9 mouse cellular contexts compared by ENCODE assay signal in genomic region chr14:30923375-30924105, GRCm38 (mm10). TPM values are rescaled to one million over a fixed set of nuclear protein-coding genes. Genes with fewer than 3 reads are reported as not detected.
A peak's percentile ranks its signal among the peaks of the same experiment; 100 is the strongest.
DNase-seq lines count a peak whose midpoint lies in the region; ATAC-seq and TF ChIP-seq lines count a peak whose summit lies in the region.
"Had no signal": no experiment of that assay in that cellular context is flagged by ENCODE, and none has a peak within 500 bp of the region (broad histone marks: within the 10 kb centered on the region; RNA-seq: fewer than 3 reads in every experiment).

Gene Itih3, minus strand, starts transcription at chr14:30923760.

- H3K9ac ChIP-seq in limb, embryonic 11.5 days (ENCODE audit: low read length), result 0 out of 2 replicates have a peak within 1 kb of the TSS, but pooled peaks have one; percentile 17
- no peak within 1 kb of the TSS for H3K9ac ChIP-seq in kidney, embryonic 15.5 days
- H3K9ac ChIP-seq in intestine, postnatal 0 days (ENCODE audit: low read depth, low read length), result no peak within 1 kb of the TSS

- ATAC-seq in limb, embryonic 11.5 days (ENCODE audit: insufficient number of reproducible peaks, low FRiP score, low TSS enrichment, low read depth), result no peak
- ATAC-seq in kidney, embryonic 15.5 days (replicated peaks; ENCODE audit: low FRiP score), result no peak
- no peak for ATAC-seq in intestine, postnatal 0 days
- ATAC-seq: Patski had no signal

- no peak within 1 kb of the TSS for H3K27ac ChIP-seq in limb, embryonic 11.5 days (replicated peaks; ENCODE audit: low read depth, low read length)
- no peak within 1 kb of the TSS for H3K27ac ChIP-seq in limb, embryonic 10.5 days
- peak within 1 kb of the TSS; percentile 42 for H3K27ac ChIP-seq in cortical plate, adult 2 months (ENCODE audit: insufficient read depth, low read length)
- H3K27ac ChIP-seq in kidney, embryonic 15.5 days, result no peak within 1 kb of the TSS
- no peak within 1 kb of the TSS for H3K27ac ChIP-seq in intestine, postnatal 0 days (ENCODE audit: low read depth, low read length)
- H3K27ac ChIP-seq: kidney, postnatal 0 days had no signal

- no peaks in the 10 kb centered on the region for H3K36me3 ChIP-seq in limb, embryonic 11.5 days (ENCODE audit: control insufficient read depth, insufficient read depth, low read length)
- H3K36me3 ChIP-seq in limb, embryonic 10.5 days, result no peaks in the 10 kb centered on the region
- H3K36me3 ChIP-seq in kidney, embryonic 15.5 days, result no peaks in the 10 kb centered on the region
- H3K36me3 ChIP-seq in intestine, postnatal 0 days (ENCODE audit: control insufficient read depth, insufficient read depth), result no peaks in the 10 kb centered on the region

- H3K4me3 ChIP-seq in limb, embryonic 11.5 days (ENCODE audit: low read depth, low read length), result no peak within 1 kb of the TSS
- H3K4me3 ChIP-seq in limb, embryonic 10.5 days, result no peak within 1 kb of the TSS
- H3K4me3 ChIP-seq in cortical plate, adult 2 months (ENCODE audit: insufficient read depth, low read length), result no peak within 1 kb of the TSS
- H3K4me3 ChIP-seq in kidney, embryonic 15.5 days (replicated peaks), result no peak within 1 kb of the TSS
- H3K4me3 ChIP-seq in intestine, postnatal 0 days (ENCODE audit: low read depth, low read length), result no peak within 1 kb of the TSS

- no peaks in the 10 kb centered on the region for H3K27me3 ChIP-seq in limb, embryonic 11.5 days (ENCODE audit: control insufficient read depth, insufficient read depth, low read length)
- no peaks in the 10 kb centered on the region for H3K27me3 ChIP-seq in limb, embryonic 10.5 days (ENCODE audit: low read depth, poor library complexity, severe bottlenecking)
- H3K27me3 ChIP-seq in kidney, embryonic 15.5 days, result no peaks in the 10 kb centered on the region; the same call in 1 of the 2 replicates
- no peaks in the 10 kb centered on the region for H3K27me3 ChIP-seq in intestine, postnatal 0 days (replicated peaks; ENCODE audit: control insufficient read depth, insufficient read depth, low read length)
- H3K27me3 ChIP-seq: Patski had no signal

- H3K9me3 ChIP-seq in limb, embryonic 11.5 days (ENCODE audit: control insufficient read depth, low read length), result no peaks in the 10 kb centered on the region
- no peaks in the 10 kb centered on the region for H3K9me3 ChIP-seq in limb, embryonic 10.5 days (replicated peaks)
- H3K9me3 ChIP-seq in kidney, embryonic 15.5 days (replicated peaks), result no peaks in the 10 kb centered on the region
- no peaks in the 10 kb centered on the region for H3K9me3 ChIP-seq in intestine, postnatal 0 days (ENCODE audit: control insufficient read depth)

- no peak within 1 kb of the TSS for H3K4me2 ChIP-seq in limb, embryonic 11.5 days (ENCODE audit: low read depth, severe bottlenecking)
- no peak within 1 kb of the TSS for H3K4me2 ChIP-seq in kidney, embryonic 15.5 days
- no peak within 1 kb of the TSS for H3K4me2 ChIP-seq in intestine, postnatal 0 days (replicated peaks; ENCODE audit: low read depth)

- no peaks in the 10 kb centered on the region for H3K4me1 ChIP-seq in limb, embryonic 11.5 days (ENCODE audit: control insufficient read depth, insufficient read depth, low read length)
- no peaks in the 10 kb centered on the region for H3K4me1 ChIP-seq in limb, embryonic 10.5 days
- H3K4me1 ChIP-seq in cortical plate, adult 2 months (ENCODE audit: control insufficient read depth, insufficient read depth, low read length), result peaks cover 2% of the 10 kb centered on the region
- 0 out of 2 replicates have a peak, but pooled peaks cover 3% of the 10 kb centered on the region for H3K4me1 ChIP-seq in kidney, embryonic 15.5 days
- no peaks in the 10 kb centered on the region for H3K4me1 ChIP-seq in intestine, postnatal 0 days (replicated peaks; ENCODE audit: control insufficient read depth, insufficient read depth, low read length)

- 75% methylated on average over 6 of the region's 6 CpGs for WGBS in limb, embryonic 11.5 days
- 81% methylated on average over 6 of the region's 6 CpGs for WGBS in limb, embryonic 10.5 days
- 61% methylated on average over 6 of the region's 6 CpGs for WGBS in kidney, embryonic 15.5 days
- WGBS in intestine, postnatal 0 days, result 54% methylated on average over 6 of the region's 6 CpGs

- no peak for DNase-seq in limb, embryonic 11.5 days (ENCODE audit: low spot score)
- no peak for DNase-seq in limb, embryonic 10.5 days (ENCODE audit: low spot score)
- DNase-seq in layer of hippocampus, postnatal 25 days (ENCODE audit: extremely low spot score in 1 of 2, low spot score in 1 of 2), result peak in 1 of 2 experiments; percentile 8
- DNase-seq in right cerebral cortex, adult 2 months (ENCODE audit: low spot score in 2 of 2), result peak; percentile 9 to 39

- TF ChIP-seq CTCF in cortical plate, adult 2 months (IDR thresholded peaks at IDR 0.05; ENCODE audit: extremely low read depth, insufficient read depth, low read length), result no peak
- TF ChIP-seq CTCF in intestine, postnatal 0 days (IDR thresholded peaks at IDR 0.05; ENCODE audit: low read depth), result no peak

- TF ChIP-seq POLR2A in cortical plate, adult 2 months (IDR thresholded peaks at IDR 0.05; ENCODE audit: extremely low read depth, insufficient read depth, low read length), result no peak

RNA-seq across cellular contexts. Expression of gene Itih3, which starts in this region (rescaled TPM):
- 0.14 and 0.15 TPM in 2 replicates for polyA plus RNA-seq in limb, embryonic 11.5 days (2014; fragmentation: Nextera tagmentation; extraction: Ambion mirVana)
- polyA plus RNA-seq in limb, embryonic 10.5 days (2016; fragmentation: Nextera tagmentation; extraction: Ambion mirVana), result not detected in 2 replicates
- polyA plus RNA-seq in cortical plate, adult 2 months (2012; rRNA removed), result 33.1 and 33.5 TPM in 2 replicates
- total RNA-seq in layer of hippocampus, postnatal 25 days (2021), result 10 to 100 TPM; 25.4 to 25.7 TPM
- polyA plus RNA-seq in kidney, embryonic 15.5 days (2015; fragmentation: Nextera tagmentation; extraction: Ambion mirVana), result 2.6 and 5.0 TPM in 2 replicates
- polyA plus RNA-seq in intestine, postnatal 0 days (2015; fragmentation: Nextera tagmentation; extraction: Ambion mirVana), result 3.9 and 4.7 TPM in 2 replicates

Comparison
In these comparisons a context has a peak if more than half of its experiments do, and no peak if none do; other contexts are left out.
1. DNase-seq: peak in right cerebral cortex, adult 2 months (2 of 2); none in limb, embryonic 11.5 days (single experiment) and limb, embryonic 10.5 days (single experiment).